Mouse (Mus musculus) spleen, adult 10 weeks (tissue): ENCODE results near the gene Fbxo33. TPM values are rescaled to one million over a fixed set of nuclear protein-coding genes. Genes with fewer than 3 reads are reported as not detected.

ENCODE experiments used
- polyA plus RNA-seq: library from polyadenylated mRNA; stranded (reverse); fragments of 350-450 nt; fragmentation: Illumina TruSeq; extraction: RNeasy Lipid Tissue Mini Kit (QIAGEN cat#74804); gene quantifications from one replicate; pipeline ENCODE4 v1.2.3, GENCODE M21; 2015; ENCODE audit warnings: low replicate concordance; ENCODE audit not compliant: insufficient read depth

The Fbxo33 gene
- polyA plus RNA-seq, result 44.7 TPM

DNA sequence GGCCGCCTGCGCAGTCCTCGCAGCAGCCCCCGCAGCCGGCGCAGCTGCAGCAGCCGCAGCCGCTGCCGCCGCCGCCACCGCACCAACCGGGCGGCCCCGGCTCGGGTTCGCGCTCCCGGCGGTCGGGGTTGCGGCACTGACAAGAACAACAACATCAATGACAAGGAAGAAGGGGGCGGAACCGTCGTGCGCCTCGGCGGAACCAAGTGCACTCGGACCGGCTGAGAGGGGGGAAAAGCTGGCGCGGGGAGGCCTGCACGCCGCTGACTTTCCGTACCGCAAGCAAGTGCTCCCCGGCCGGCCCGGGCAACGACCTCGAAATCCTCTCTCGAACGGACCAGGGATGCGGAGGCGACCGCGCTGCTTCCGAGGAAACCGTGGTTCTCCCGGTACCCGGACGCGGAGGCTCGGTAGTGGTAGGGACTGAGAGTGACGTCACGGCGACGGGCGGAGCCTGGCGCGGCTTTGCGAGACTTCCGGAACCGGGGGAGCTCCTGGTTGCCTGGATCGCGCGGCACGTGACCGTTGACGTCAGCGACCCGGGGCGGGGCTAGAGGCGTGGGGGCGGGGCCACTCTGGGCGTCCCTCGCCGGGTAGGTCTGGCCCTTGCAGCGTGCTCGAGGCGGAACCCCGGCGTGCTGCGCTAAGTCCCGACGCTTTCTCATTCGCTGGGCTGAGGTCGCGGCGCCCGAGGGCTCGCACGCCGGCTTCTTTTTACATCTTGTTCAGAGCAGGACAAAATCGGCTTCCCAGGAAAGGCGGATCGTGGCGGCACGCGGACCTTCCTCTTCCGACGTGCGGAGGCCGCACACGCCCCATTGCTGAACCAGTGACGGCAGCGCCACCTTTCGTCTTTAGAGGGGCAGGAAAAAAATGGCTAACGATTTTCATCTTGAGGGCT, at the start of gene Fbxo33:
Gene Fbxo33 (minus strand): TSS at position 401 of the 901 bp plus-strand sequence.

Other genes starting within 250 kb of the Fbxo33 start
- gene Sec23a, start 207.7 kb downstream of the Fbxo33 start, polyA plus RNA-seq, result 22.0 TPM
- 23.2 TPM for gene Gemin2, start 206.3 kb downstream of the Fbxo33 start, polyA plus RNA-seq
- gene Trappc6b, start 158.3 kb downstream of the Fbxo33 start, polyA plus RNA-seq, result 143 TPM
- 185 TPM for gene Pnn, start 152.8 kb downstream of the Fbxo33 start, polyA plus RNA-seq
- 141 TPM for gene Mia2, start 123.9 kb downstream of the Fbxo33 start, polyA plus RNA-seq